Mouse (Mus musculus) erythroblast, embryonic 14.5 days (primary cell): ENCODE measurements around the gene Clk1.

ENCODE experiments used
- GATA1 ChIP-seq: IDR thresholded peaks from 2 replicates; pipeline ENCODE4 v1.6.1; 2012; ENCODE audit warnings: low read length, inconsistent platforms, mixed read lengths
- TAL1 ChIP-seq: IDR thresholded peaks from 3 replicates; pipeline ENCODE4 v1.6.1; 2012; ENCODE audit warnings: low read length, inconsistent platforms, mixed read lengths

DNA sequence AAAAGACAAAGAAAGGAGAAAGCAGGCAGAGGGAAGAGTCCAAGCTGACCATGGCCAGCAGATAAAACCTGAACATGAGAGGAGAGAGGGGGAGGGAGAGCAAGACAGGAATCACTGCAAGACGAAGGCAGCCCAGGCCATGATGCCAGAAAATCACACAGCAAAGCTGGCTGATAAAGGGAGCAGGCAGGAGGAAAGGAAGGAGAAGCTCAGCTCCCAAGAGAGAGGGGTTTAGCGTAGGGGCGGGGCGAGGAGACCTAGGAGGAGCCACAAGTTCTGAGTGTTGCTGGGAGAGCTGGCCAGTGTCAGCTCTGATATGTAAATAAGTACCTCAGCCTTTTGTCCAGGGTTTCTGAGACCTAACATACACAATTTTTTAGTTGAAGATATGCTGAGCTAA is 61.6 kb downstream of the Clk1 start:
- TF ChIP-seq TAL1: no peak
- TF ChIP-seq GATA1: no peak
